Mouse (Mus musculus) embryonic facial prominence, embryonic 14.5 days (tissue): ENCODE data around the gene Vmn2r70. TPM values are rescaled to one million over a fixed set of nuclear protein-coding genes. Genes with fewer than 3 reads are reported as not detected.

ENCODE experiments used
- ATAC-seq: fragments of 200-750 bp; cut with Nextera tagmentation; 2 replicates; pipeline ENCODE4 v1.8.0; 2017; ENCODE audit warnings: low read depth, moderate number of reproducible peaks, moderate TSS enrichment
- DNase-seq: peaks from one replicate; pipeline ENCODE4 v3.0.0-alpha.2; 2015; ENCODE audit warnings: low spot score
- H3K27ac ChIP-seq: fragments of 300-500 bp; sonication (generic); replicated peaks from 2 replicates; pipeline ENCODE4 v1.5.1; 2014; ENCODE audit warnings: low read depth, mild to moderate bottlenecking, low read length, moderate library complexity
- H3K27me3 ChIP-seq: fragments of 300-500 bp; sonication (generic); replicated peaks from 2 replicates; pipeline ENCODE4 v1.6.1; 2014; ENCODE audit warnings: low read length; ENCODE audit not compliant: control insufficient read depth, insufficient read depth
- H3K36me3 ChIP-seq: fragments of 300-500 bp; sonication (generic); 2 replicates; pipeline ENCODE4 v1.6.1; 2014; ENCODE audit warnings: low read length, mixed read lengths; ENCODE audit not compliant: control insufficient read depth, insufficient read depth
- H3K4me1 ChIP-seq: fragments of 300-500 bp; sonication (generic); 2 replicates; pipeline ENCODE4 v1.6.1; 2014; ENCODE audit warnings: antibody characterized with exemption, low read length; ENCODE audit not compliant: control insufficient read depth, insufficient read depth
- H3K4me2 ChIP-seq: fragments of 300-500 bp; sonication (generic); 2 replicates; pipeline ENCODE4 v1.6.1; 2014; ENCODE audit warnings: low read depth, mild to moderate bottlenecking, low read length, moderate library complexity, mixed read lengths
- H3K4me3 ChIP-seq: fragments of 300-500 bp; sonication (generic); 2 replicates; pipeline ENCODE4 v1.5.1; 2014; ENCODE audit warnings: low read depth, mild to moderate bottlenecking, low read length
- H3K9ac ChIP-seq: fragments of 300-500 bp; sonication (generic); 2 replicates; pipeline ENCODE4 v1.6.1; 2014; ENCODE audit warnings: low read depth, mild to moderate bottlenecking, low read length, moderate library complexity, mixed read lengths
- H3K9me3 ChIP-seq: fragments of 300-500 bp; sonication (generic); 2 replicates; pipeline ENCODE4 v1.6.1; 2016; ENCODE audit warnings: low read length; ENCODE audit not compliant: control insufficient read depth
- WGBS: fragments of 180-500 bp; shearing (Covaris S2); extraction: QIAGEN DNeasy Blood & Tissue Kit; methylation state at CpG from one replicate; pipeline ENCODE4 v1.1.7; 2014; 5-methylcytosine and 5-hydroxymethylcytosine counted together
- polyA plus RNA-seq: library from polyadenylated mRNA; unstranded; fragments of >200 nt; fragmentation: Nextera tagmentation; extraction: Ambion mirVana; gene quantifications from 2 replicates; pipeline ENCODE4 v1.2.1, GENCODE M21; 2014

Vmn2r70 gene
- polyA plus RNA-seq, result not detected in 2 replicates

DNA sequence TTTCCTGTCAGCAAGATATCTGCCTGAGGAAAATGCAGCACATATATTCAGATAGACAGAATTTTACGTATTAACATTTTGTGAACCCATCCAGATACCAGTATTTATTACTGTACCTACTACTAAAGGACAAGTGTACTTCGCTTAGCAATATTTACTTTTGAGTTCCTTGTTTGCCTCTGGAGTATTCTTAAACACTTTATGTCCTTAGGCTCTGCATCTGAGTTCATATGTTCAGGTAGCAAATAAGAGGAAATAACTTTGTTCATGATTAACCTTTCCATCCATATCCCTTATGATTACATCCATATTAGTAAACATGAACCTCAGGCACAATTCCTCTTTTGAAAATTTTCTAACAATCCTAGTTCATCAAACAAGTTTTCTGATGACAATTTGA is at the start of gene Vmn2r70:
Gene Vmn2r70, minus strand, starts transcription at position 101 of the 400 bp plus-strand sequence.
- Histone ChIP-seq H3K9ac (no peak within 1 kb of the TSS), H3K9me3 (0 out of 2 replicates have a peak, but pooled peaks cover 4% of the 10 kb centered on the region), H3K4me3 (no peak within 1 kb of the TSS), H3K27ac (no peak within 1 kb of the TSS), H3K4me2 (no peak within 1 kb of the TSS), H3K4me1 (no peaks in the 10 kb centered on the region), H3K27me3 (no peaks in the 10 kb centered on the region), H3K36me3 (no peaks in the 10 kb centered on the region)
- no peak for DNase-seq
- ATAC-seq, result no peak
- 76% methylated on average over 2 of the region's 2 CpGs for WGBS

GRCm38 (mm10) chr7:85562787-85563186 is 6.2 kb downstream of the Vmn2r70 start, which contains the start of gene Vmn2r71:
Vmn2r71 (plus strand) TSS chr7:85563087.
- no peak for ATAC-seq
- H3K4me2 ChIP-seq, result no peak within 1 kb of the TSS
- no peaks in the 10 kb centered on the region for H3K9me3 ChIP-seq
- H3K4me3 ChIP-seq, result no peak within 1 kb of the TSS
- no peak within 1 kb of the TSS for H3K9ac ChIP-seq
- H3K27ac ChIP-seq, result no peak within 1 kb of the TSS
- H3K36me3 ChIP-seq, result no peaks in the 10 kb centered on the region
- H3K4me1 ChIP-seq, result no peaks in the 10 kb centered on the region
- H3K27me3 ChIP-seq, result no peaks in the 10 kb centered on the region
- DNase-seq, result no peak
- 81% methylated on average over 5 of the region's 5 CpGs for WGBS

- ATAC-seq, result no peak
- no peak overlapping the region for H3K4me2 ChIP-seq
- no peak overlapping the region for H3K27ac ChIP-seq
- no peaks in the 10 kb centered on the region for H3K4me1 ChIP-seq
- H3K36me3 ChIP-seq, result no peaks in the 10 kb centered on the region
- peaks cover 10% of the 10 kb centered on the region; the same call in 1 of the 2 replicates for H3K9me3 ChIP-seq
- H3K9ac ChIP-seq, result no peak overlapping the region
- no peak overlapping the region for H3K4me3 ChIP-seq
- DNase-seq, result no peak
- 62% methylated on average over 2 of the region's 2 CpGs for WGBS
- H3K27me3 ChIP-seq, result no peaks in the 10 kb centered on the region
These were observed 25.9 kb downstream of the Vmn2r70 start for GRCm38 (mm10) chr7:85543118-85543517.

DNA sequence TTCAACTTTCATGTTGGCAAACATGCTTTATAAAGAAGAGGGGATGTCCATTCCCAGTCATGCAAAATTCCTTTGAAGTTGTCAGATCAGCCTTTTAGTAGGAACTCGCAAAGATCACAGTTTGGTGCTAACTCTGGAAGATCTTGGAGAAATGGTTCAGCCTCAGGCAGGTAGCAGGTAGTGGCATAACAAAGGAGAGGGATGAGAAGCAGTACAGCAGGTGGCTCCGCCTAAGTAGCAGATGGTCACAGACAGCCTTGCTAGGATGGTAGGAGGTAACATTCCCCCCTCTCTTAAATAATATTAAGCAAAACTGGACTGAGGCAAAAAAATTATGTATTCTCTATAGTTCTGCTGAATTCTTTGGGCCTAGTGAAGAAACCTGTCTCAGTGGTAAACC is 26.9 kb downstream of the Vmn2r70 start:
- Histone ChIP-seq H3K4me3 (no peak overlapping the region), H3K27ac (no peak overlapping the region), H3K9ac (no peak overlapping the region), H3K4me1 (no peaks in the 10 kb centered on the region), H3K4me2 (no peak overlapping the region), H3K9me3 (peaks cover 9% of the 10 kb centered on the region; the same call in 1 of the 2 replicates), H3K36me3 (no peaks in the 10 kb centered on the region), H3K27me3 (no peaks in the 10 kb centered on the region)
- 74% methylated on average over 2 of the region's 2 CpGs for WGBS
- ATAC-seq, result no peak
- no peak for DNase-seq

Other genes with a start within 250 kb of the Vmn2r70 start
- gene Vmn2r69, start 153.3 kb downstream of the Vmn2r70 start, polyA plus RNA-seq, result not detected in 2 replicates
- not detected in 2 replicates for gene Vmn2r71, start 6.1 kb downstream of the Vmn2r70 start, polyA plus RNA-seq
- not detected in 2 replicates for gene Vmn2r72, start 185.9 kb upstream of the Vmn2r70 start, polyA plus RNA-seq